Mouse (Mus musculus) liver, embryonic 12.5 days (tissue): ENCODE data around the gene Orc5. TPM values are rescaled to one million over a fixed set of nuclear protein-coding genes. Genes with fewer than 3 reads are reported as not detected.
A peak's percentile ranks its signal among the peaks of the same experiment; 100 is the strongest.

Experiments used
- ATAC-seq: fragments of 200-750 bp; cut with Nextera tagmentation; 2 replicates; pipeline ENCODE4 v1.8.0; 2017; ENCODE audit warnings: moderate number of reproducible peaks, mild to moderate bottlenecking, moderate library complexity
- H3K27ac ChIP-seq: fragments of 300-500 bp; sonication (generic); 2 replicates; pipeline ENCODE4 v1.5.1; 2016; ENCODE audit warnings: mild to moderate bottlenecking
- H3K27me3 ChIP-seq: fragments of 300-500 bp; sonication (generic); replicated peaks from 2 replicates; pipeline ENCODE4 v1.6.1; 2016; ENCODE audit warnings: mild to moderate bottlenecking, moderate library complexity
- H3K36me3 ChIP-seq: fragments of 300-500 bp; sonication (generic); 2 replicates; pipeline ENCODE4 v1.6.1; 2016; ENCODE audit warnings: mild to moderate bottlenecking, moderate library complexity
- H3K4me1 ChIP-seq: fragments of 300-500 bp; sonication (generic); 2 replicates; pipeline ENCODE4 v1.6.1; 2016
- H3K4me2 ChIP-seq: fragments of 300-500 bp; sonication (generic); 2 replicates; pipeline ENCODE4 v1.6.1; 2016; ENCODE audit warnings: mild to moderate bottlenecking, moderate library complexity
- H3K4me3 ChIP-seq: fragments of 300-500 bp; sonication (generic); 2 replicates; pipeline ENCODE4 v1.5.1; 2016; ENCODE audit warnings: mild to moderate bottlenecking, moderate library complexity
- H3K9ac ChIP-seq: fragments of 300-500 bp; sonication (generic); 2 replicates; pipeline ENCODE4 v1.6.1; 2016; ENCODE audit warnings: mild to moderate bottlenecking, moderate library complexity
- H3K9me3 ChIP-seq: fragments of 300-500 bp; sonication (generic); replicated peaks from 2 replicates; pipeline ENCODE4 v1.6.1; 2016; ENCODE audit warnings: mild to moderate bottlenecking, moderate library complexity
- WGBS: fragments of 180-500 bp; shearing (Covaris S2); methylation state at CpG from one replicate; pipeline ENCODE4 v1.1.7; 2016; ENCODE audit not compliant: insufficient replicate concordance; 5-methylcytosine and 5-hydroxymethylcytosine counted together
- polyA plus RNA-seq: library from polyadenylated mRNA; unstranded; fragments of >200 nt; fragmentation: Nextera tagmentation; extraction: Ambion mirVana; gene quantifications from 2 replicates; pipeline ENCODE4 v1.2.1, GENCODE M21; 2016

The Orc5 gene
- 66.5 and 72.8 TPM in 2 replicates for polyA plus RNA-seq

DNA sequence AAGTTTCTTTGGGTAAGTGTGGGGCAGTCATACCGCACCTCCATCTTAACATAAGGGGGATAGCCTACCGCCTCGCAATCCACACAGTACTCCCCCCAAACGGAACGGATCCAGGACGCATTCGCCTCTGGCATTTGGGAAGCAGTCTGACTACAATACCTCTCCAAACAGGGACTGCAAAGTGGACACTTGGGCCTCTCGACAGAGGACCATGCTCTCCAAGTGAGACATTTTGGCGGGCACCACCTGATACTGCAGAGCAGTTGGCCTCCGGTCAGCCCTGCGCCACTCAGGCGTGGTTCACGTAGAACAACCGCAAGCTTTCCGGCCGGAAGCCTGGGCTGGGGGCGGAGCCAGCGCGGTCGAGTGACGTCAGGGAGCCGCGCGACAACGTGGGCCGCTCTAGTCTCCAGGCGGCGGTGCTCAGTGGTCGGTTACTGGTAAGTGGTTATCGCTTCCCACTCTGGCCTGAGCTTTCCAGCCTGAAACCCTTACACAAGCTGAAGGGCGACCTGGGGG, at the start of gene Orc5:
Gene Orc5 (minus strand): TSS at position 397 of the 519 bp plus-strand sequence.
- peaks cover 38% of the 10 kb centered on the region for H3K36me3 ChIP-seq
- peaks cover 18% of the 10 kb centered on the region for H3K9me3 ChIP-seq
- ATAC-seq, result peak; percentile 94
- H3K4me2 ChIP-seq, result peak within 1 kb of the TSS; percentile 68
- peaks cover 47% of the 10 kb centered on the region for H3K4me1 ChIP-seq
- H3K4me3 ChIP-seq, result peak within 1 kb of the TSS; percentile 76
- under 1% methylated on average over 31 of the region's 31 CpGs for WGBS
- no peaks in the 10 kb centered on the region for H3K27me3 ChIP-seq
- peak within 1 kb of the TSS; percentile 93 for H3K27ac ChIP-seq
- H3K9ac ChIP-seq, result peak within 1 kb of the TSS; percentile 85

DNA sequence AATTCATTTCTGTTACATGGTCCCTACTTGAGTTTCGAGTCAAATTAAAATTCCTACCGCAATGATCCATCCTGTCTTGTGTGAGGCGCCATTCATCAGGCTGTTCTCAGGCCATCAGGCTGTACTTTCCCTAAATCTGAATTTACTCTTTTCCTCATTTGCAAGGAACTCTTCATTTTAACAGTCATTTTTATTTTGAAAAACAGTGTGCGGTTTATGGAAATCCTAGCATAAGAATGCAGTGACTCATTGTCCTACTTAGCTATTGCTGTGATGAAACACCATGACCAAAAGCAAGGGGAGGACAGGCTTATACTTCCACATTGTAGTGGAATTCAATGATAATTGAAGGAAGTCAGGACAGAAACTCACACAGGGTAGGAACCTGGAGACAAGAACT, 46.8 kb upstream of the Orc5 start:
- Histone ChIP-seq H3K27me3 (no peaks in the 10 kb centered on the region), H3K9ac (no peak overlapping the region), H3K4me2 (no peak overlapping the region), H3K4me1 (no peaks in the 10 kb centered on the region), H3K4me3 (no peak overlapping the region), H3K9me3 (no peaks in the 10 kb centered on the region), H3K36me3 (no peaks in the 10 kb centered on the region), H3K27ac (no peak overlapping the region)
- no peak for ATAC-seq
- WGBS, result 86% methylated on average over 4 of the region's 4 CpGs

DNA sequence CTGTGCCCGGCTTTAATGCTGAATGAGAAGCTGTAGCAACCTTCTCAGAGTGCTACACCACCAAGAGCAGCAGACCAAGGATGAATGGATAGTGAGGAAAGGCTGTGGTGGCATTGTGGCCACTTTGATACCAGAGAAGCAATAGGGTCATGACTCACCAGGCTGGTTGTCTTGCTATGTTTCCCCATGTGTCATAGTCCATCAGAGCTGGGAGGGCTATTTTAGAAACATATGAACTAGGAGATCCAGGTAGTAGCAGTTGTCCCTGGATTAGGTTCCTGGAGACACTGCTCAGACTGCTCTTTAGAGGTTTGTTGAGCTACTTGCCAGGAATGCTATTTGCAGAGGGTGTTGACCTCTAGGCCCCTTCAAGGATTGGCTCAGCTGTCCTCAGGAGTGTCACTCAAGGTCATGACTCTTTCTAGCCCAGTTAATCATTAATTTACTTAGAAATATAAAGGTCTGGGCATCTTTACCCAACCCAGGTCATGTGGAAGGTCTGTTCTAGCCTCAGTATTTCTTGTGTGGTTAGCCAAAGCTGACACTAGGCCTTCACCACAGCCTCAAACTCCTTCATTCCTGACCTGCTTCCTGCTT, 39.2 kb upstream of the Orc5 start:
- 51% methylated on average over 1 of the region's 1 CpGs for WGBS
- H3K27me3 ChIP-seq, result no peaks in the 10 kb centered on the region
- ATAC-seq, result no peak
- no peaks in the 10 kb centered on the region for H3K4me1 ChIP-seq
- H3K4me3 ChIP-seq, result no peak overlapping the region
- no peaks in the 10 kb centered on the region for H3K9me3 ChIP-seq
- H3K9ac ChIP-seq, result no peak overlapping the region
- H3K27ac ChIP-seq, result no peak overlapping the region
- H3K4me2 ChIP-seq, result no peak overlapping the region
- H3K36me3 ChIP-seq, result no peaks in the 10 kb centered on the region

DNA sequence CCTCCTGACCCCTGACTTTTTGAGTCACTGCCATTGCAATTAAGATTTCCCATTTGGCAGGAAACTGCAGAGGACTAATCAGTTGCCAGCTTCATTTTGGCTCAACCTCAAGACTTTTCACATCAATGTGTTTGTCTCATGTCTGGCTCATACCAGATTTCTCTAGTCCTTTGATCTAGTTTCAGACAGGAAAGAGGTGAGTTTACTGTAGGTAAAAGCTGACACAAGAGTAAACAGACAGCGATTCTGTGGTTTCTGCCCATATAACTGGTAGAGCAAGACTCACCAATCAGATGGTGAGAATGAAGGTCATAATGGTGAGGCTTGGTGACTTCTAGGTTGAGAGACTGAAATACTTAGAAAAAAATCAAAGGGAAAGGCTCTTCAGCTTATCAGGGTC, 37.3 kb upstream of the Orc5 start:
- H3K27me3 ChIP-seq, result no peaks in the 10 kb centered on the region
- no peak overlapping the region for H3K4me3 ChIP-seq
- no peaks in the 10 kb centered on the region for H3K4me1 ChIP-seq
- ATAC-seq, result no peak
- no peak overlapping the region for H3K9ac ChIP-seq
- 33% methylated on average over 1 of the region's 1 CpGs for WGBS
- no peaks in the 10 kb centered on the region for H3K9me3 ChIP-seq
- H3K36me3 ChIP-seq, result no peaks in the 10 kb centered on the region
- H3K27ac ChIP-seq, result no peak overlapping the region
- H3K4me2 ChIP-seq, result no peak overlapping the region

DNA sequence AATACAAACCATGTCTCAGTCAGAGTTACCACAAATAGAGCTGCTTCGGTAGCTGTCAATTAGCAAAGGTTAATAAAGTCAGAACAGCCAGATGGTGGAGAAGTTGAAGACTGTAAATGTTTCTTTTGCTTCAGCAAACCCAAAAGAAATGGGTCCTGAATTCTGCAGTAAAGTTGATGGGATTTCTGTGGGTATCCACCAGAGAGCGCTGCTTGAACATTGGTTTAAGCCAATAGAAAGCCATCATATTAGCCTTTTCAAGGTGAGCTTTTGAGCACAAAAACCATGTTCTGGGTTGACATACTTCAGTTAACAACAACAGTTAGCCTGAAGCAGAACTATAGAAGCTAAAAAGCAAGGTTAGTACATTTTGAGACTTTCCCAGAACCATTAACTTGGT, 34.3 kb upstream of the Orc5 start:
- H3K4me2 ChIP-seq, result no peak overlapping the region
- no peaks in the 10 kb centered on the region for H3K9me3 ChIP-seq
- H3K27me3 ChIP-seq, result no peaks in the 10 kb centered on the region
- no peak overlapping the region for H3K4me3 ChIP-seq
- ATAC-seq, result no peak
- WGBS, result 42% methylated on average over 2 of the region's 2 CpGs
- no peaks in the 10 kb centered on the region for H3K36me3 ChIP-seq
- H3K4me1 ChIP-seq, result no peaks in the 10 kb centered on the region
- H3K27ac ChIP-seq, result no peak overlapping the region
- no peak overlapping the region for H3K9ac ChIP-seq

DNA sequence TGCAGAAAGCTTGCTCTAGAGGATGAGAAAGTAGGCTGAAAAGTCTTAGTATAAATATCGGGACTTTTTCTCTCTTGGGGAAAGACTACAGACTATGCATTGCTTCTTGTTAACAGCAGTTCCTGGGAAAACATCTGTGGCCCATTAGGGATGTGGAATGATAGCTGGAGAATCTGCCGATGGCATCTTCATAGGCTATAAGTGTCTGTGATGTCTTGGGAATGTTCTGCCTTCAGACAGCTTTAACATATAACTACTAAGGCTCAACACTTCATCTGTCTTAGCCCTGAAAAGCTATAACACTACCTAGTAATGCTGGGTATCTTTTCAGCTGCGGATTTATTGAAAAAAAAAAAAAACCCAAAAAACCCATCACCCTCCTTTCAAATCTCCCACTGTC, 27.8 kb upstream of the Orc5 start:
- Histone ChIP-seq H3K9me3 (no peaks in the 10 kb centered on the region), H3K9ac (no peak overlapping the region), H3K27me3 (no peaks in the 10 kb centered on the region), H3K4me1 (no peaks in the 10 kb centered on the region), H3K4me2 (no peak overlapping the region), H3K27ac (no peak overlapping the region), H3K36me3 (no peaks in the 10 kb centered on the region), H3K4me3 (no peak overlapping the region)
- no peak for ATAC-seq
- 72% methylated on average over 3 of the region's 3 CpGs for WGBS

DNA sequence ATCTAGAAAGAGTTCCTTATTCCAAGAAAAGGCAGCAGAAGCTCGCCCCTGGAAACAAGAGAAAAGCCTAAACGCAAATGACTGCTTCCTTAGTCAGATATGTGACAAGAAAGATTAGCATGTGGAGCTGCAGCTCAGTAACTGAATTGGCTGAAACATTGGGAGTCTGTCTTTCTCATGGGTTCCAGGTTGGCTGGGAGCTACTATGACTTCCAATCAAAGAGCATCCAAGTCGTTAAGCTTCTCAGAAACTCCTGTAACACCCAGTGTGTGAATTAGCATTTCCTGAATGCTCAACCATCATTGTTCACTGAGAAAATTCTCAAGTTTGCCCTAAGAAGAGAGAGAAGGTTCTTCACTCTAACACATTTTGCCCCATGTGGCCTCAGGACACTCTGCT, 24.5 kb upstream of the Orc5 start:
- no peak for ATAC-seq
- H3K36me3 ChIP-seq, result no peaks in the 10 kb centered on the region
- no peak overlapping the region for H3K4me3 ChIP-seq
- no peak overlapping the region for H3K27ac ChIP-seq
- no peaks in the 10 kb centered on the region for H3K4me1 ChIP-seq
- no peak overlapping the region for H3K9ac ChIP-seq
- H3K4me2 ChIP-seq, result no peak overlapping the region
- 47% methylated on average over 3 of the region's 3 CpGs for WGBS
- H3K9me3 ChIP-seq, result no peaks in the 10 kb centered on the region
- H3K27me3 ChIP-seq, result no peaks in the 10 kb centered on the region

DNA sequence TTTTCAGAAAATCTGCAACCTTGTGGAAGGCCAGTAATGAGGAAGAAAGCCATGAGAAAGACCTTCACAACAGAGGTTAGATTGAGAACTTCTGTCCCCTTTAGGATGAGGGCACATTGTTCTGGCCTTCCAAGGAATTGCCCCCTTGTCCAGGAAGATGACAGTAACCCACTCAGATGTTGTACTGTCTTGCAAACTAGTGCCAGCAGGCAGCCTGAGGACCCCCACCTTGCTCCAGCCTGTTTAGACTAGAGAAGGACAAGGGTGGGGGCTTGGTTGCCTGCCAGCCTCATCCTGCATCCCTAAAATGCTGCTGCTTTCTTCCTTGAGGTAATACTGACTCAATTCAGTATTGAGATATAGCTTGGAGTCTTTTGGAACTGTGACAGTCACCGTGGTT, 23.9 kb upstream of the Orc5 start:
- 40% methylated on average over 1 of the region's 1 CpGs for WGBS
- no peak for ATAC-seq
- Histone ChIP-seq H3K4me3 (no peak overlapping the region), H3K9me3 (no peaks in the 10 kb centered on the region), H3K4me2 (no peak overlapping the region), H3K4me1 (no peaks in the 10 kb centered on the region), H3K9ac (no peak overlapping the region), H3K27ac (no peak overlapping the region), H3K36me3 (no peaks in the 10 kb centered on the region), H3K27me3 (no peaks in the 10 kb centered on the region)

DNA sequence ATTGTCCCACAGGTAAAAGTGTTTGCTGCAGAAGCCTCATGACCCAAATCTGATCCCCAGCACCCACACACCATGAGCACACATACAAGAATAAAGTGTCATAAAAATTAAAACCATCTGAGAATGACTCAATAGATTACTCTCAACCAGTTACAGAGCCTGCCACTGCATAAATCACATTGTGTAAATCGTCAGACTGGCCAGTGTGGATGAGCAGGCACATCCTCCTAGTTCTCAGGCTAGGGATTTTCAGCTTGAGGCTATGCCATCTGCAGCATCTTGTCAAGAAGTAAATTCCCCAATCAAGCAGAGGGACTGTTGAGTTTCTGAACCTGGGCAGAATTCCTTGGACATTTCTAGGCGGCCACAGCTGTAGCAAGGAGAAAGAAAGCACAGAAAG, 23.5 kb upstream of the Orc5 start:
- no peak for ATAC-seq
- Histone ChIP-seq H3K36me3 (no peaks in the 10 kb centered on the region), H3K4me1 (no peaks in the 10 kb centered on the region), H3K9me3 (no peaks in the 10 kb centered on the region), H3K4me3 (no peak overlapping the region), H3K4me2 (no peak overlapping the region), H3K27ac (no peak overlapping the region), H3K9ac (no peak overlapping the region), H3K27me3 (no peaks in the 10 kb centered on the region)
- 43% methylated on average over 2 of the region's 2 CpGs for WGBS

DNA sequence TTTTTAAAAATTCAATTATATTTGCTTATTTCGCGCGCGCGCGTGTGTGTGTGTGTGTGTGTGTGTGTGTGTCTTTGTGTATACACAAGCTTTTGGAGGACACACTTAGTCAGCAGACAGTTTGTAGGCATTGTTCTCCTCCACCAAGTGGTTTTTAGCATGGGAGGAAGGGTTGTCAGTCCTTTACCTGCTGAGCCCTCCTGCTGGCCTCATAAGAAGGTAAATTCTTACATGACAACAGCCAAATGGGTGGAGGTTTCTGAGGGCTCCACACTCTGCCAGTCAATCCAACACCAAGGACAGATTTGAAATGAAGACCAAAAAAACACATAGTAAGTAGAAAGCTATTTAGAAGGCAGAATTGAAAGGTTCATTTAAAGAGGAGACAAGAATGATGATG, 22.7 kb upstream of the Orc5 start:
- no peak overlapping the region for H3K27ac ChIP-seq
- H3K9ac ChIP-seq, result no peak overlapping the region
- H3K9me3 ChIP-seq, result no peaks in the 10 kb centered on the region
- H3K27me3 ChIP-seq, result no peaks in the 10 kb centered on the region
- no peak overlapping the region for H3K4me2 ChIP-seq
- H3K36me3 ChIP-seq, result no peaks in the 10 kb centered on the region
- no peaks in the 10 kb centered on the region for H3K4me1 ChIP-seq
- WGBS, result 85% methylated on average over 6 of the region's 6 CpGs
- ATAC-seq, result no peak
- no peak overlapping the region for H3K4me3 ChIP-seq

DNA sequence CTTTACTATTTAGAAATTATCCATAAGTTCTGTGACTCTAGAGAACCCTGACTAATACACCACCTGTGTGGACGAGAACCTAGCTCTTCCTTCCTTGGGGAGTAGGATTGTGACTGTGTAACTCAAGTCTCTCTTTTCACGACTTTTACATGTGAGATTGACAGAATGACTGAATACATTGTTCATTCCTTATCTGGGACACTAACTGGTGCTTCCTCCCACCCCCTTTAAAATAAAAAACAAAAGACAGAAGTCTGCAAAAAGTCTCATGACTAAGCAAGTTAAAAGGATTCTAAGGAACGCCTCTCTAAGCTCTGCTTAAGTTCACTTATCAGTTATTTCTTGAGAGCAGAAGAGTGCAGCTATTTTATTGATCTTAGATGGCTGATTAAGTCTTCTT, 22.2 kb upstream of the Orc5 start:
- Histone ChIP-seq H3K9me3 (no peaks in the 10 kb centered on the region), H3K4me2 (no peak overlapping the region), H3K9ac (no peak overlapping the region), H3K36me3 (no peaks in the 10 kb centered on the region), H3K4me3 (no peak overlapping the region), H3K4me1 (no peaks in the 10 kb centered on the region), H3K27ac (no peak overlapping the region), H3K27me3 (no peaks in the 10 kb centered on the region)
- WGBS, result 39% methylated on average over 3 of the region's 3 CpGs
- ATAC-seq, result no peak

DNA sequence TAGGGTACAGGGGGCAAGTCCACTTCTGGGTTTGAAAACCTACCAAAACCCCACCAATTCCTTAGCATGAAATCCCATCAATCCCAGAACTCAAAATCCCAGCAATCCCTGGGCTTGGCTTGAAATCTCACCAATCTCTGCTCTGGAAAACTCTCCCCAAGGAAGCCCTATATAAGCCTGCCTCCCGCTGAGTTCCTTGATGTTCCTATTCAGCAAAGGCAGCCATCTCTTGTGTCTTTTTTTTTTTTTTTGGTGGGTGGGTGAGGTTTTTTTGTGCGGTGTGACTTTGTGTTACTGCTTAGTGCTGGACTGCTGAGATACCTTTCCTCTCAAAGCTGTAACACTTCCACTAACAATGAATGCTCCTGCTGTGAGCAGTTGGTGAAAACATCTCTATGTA, 15.5 kb upstream of the Orc5 start:
- Histone ChIP-seq H3K27ac (no peak overlapping the region), H3K4me3 (no peak overlapping the region), H3K4me2 (no peak overlapping the region), H3K27me3 (no peaks in the 10 kb centered on the region), H3K9me3 (no peaks in the 10 kb centered on the region), H3K4me1 (no peaks in the 10 kb centered on the region), H3K9ac (no peak overlapping the region), H3K36me3 (peaks cover under 1% of the 10 kb centered on the region; the same call in 1 of the 2 replicates)
- 63% methylated on average over 2 of the region's 2 CpGs for whole genome bisulfite sequencing
- ATAC-seq, result no peak

DNA sequence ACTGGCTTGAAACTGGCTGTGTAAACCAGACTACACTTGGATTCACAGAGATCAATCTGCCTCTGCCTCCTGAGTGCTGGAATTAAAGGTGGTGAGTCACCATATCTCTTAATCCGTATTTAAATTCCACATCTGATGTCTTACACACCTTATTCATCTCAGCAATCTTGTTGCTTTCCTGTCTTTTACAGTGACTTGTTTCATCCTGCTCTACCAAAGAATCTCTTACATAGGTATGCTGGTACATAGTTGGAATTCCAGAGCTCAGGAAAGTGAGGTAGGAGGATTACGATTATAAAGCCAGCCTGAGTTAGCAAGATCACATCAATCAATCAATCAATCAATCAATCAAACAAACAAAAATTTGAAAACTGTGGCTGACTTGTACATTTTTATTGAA, 9.6 kb upstream of the Orc5 start:
- no peak overlapping the region for H3K9ac ChIP-seq
- 74% methylated on average over 2 of the region's 2 CpGs for WGBS
- no peaks in the 10 kb centered on the region; the same call in 1 of the 2 replicates for H3K9me3 ChIP-seq
- ATAC-seq, result no peak
- H3K27ac ChIP-seq, result no peak overlapping the region
- no peak overlapping the region for H3K4me2 ChIP-seq
- H3K36me3 ChIP-seq, result peaks cover 5% of the 10 kb centered on the region
- H3K4me3 ChIP-seq, result no peak overlapping the region
- H3K27me3 ChIP-seq, result no peaks in the 10 kb centered on the region
- peaks cover 25% of the 10 kb centered on the region for H3K4me1 ChIP-seq
